Mouse (Mus musculus) spleen, postnatal 36 days (tissue): ENCODE results near the gene Xlr4a.
"Not testable (repeated sequence)": the region's sequence is repeated elsewhere in the genome, so short reads cannot be mapped to it uniquely, and the experiment has no call there.

Experiments used
- DNase-seq, 2 experiments: peaks; one replicate each; pipeline ENCODE4 v3.0.0; 2022; ENCODE audit warnings: low spot score in 2 of 2, mixed read lengths in 1 of 2

Xlr4a gene

GRCm38 (mm10) chrX:73082267-73083055 lies at the start of gene Xlr4a:
Gene Xlr4a (minus strand): TSS chrX:73082478.
- peak in 1 of 2 experiments; percentile 5 for DNase-seq

- DNase-seq: not testable (repeated sequence)
Observed at GRCm38 (mm10) chrX:73122859-73123829, 40.9 kb upstream of the Xlr4a start.

- DNase-seq: not testable (repeated sequence)
Observed at GRCm38 (mm10) chrX:73116747-73117146, 34.5 kb upstream of the Xlr4a start, which contains the start of gene Gm14685. Gene Gm14685 (plus strand): TSS chrX:73117047.

GRCm38 (mm10) chrX:73096941-73097508 lies 14.7 kb upstream of the Xlr4a start, which contains the start of gene Xlr3a:
Gene Xlr3a (minus strand): TSS chrX:73097095.
- not testable (repeated sequence) for DNase-seq

GRCm38 (mm10) chrX:73066765-73067312 lies 15.4 kb downstream of the Xlr4a start:
- DNase-seq: not testable (repeated sequence)

GRCm38 (mm10) chrX:73064415-73064793 lies 17.9 kb downstream of the Xlr4a start, which contains the start of gene Pnma3:
Gene Pnma3 (plus strand): TSS chrX:73064787.
- no peak for DNase-seq

- DNase-seq: no peak
Observed at GRCm38 (mm10) chrX:73063512-73064414, 18.5 kb downstream of the Xlr4a start.

GRCm38 (mm10) chrX:73062323-73062722 lies 20.0 kb downstream of the Xlr4a start:
- DNase-seq: no peak

GRCm38 (mm10) chrX:73061528-73061927 lies 20.8 kb downstream of the Xlr4a start:
- no peak for DNase-seq

GRCm38 (mm10) chrX:73053860-73054563 lies 28.3 kb downstream of the Xlr4a start:
- DNase-seq: peak; percentile 82 to 83

GRCm38 (mm10) chrX:73039666-73040065 lies 42.6 kb downstream of the Xlr4a start:
- no peak for DNase-seq

- no peak for DNase-seq
Observed at GRCm38 (mm10) chrX:73038831-73039230, 43.4 kb downstream of the Xlr4a start.

- DNase-seq: no peak
Observed at GRCm38 (mm10) chrX:73037003-73037402, 45.3 kb downstream of the Xlr4a start, which contains the start of gene Pnma5. Gene Pnma5 (minus strand): TSS chrX:73037103.
